Mouse (Mus musculus) cerebellum, adult 2 months (tissue): ENCODE results near the gene Pappa.

Source experiments
- CTCF ChIP-seq: fragments of 200-500 bp; IDR thresholded peaks from 2 replicates; pipeline ENCODE4 v1.5.1; 2011; ENCODE audit warnings: low read depth, mild to moderate bottlenecking, control low read depth, low read length, moderate library complexity, borderline replicate concordance; ENCODE audit not compliant: insufficient read depth
- POLR2A ChIP-seq: fragments of 200-500 bp; IDR thresholded peaks from 2 replicates; pipeline ENCODE4 v1.6.1; 2011; ENCODE audit warnings: low read length, control low read depth, borderline replicate concordance; ENCODE audit not compliant: insufficient read depth

DNA sequence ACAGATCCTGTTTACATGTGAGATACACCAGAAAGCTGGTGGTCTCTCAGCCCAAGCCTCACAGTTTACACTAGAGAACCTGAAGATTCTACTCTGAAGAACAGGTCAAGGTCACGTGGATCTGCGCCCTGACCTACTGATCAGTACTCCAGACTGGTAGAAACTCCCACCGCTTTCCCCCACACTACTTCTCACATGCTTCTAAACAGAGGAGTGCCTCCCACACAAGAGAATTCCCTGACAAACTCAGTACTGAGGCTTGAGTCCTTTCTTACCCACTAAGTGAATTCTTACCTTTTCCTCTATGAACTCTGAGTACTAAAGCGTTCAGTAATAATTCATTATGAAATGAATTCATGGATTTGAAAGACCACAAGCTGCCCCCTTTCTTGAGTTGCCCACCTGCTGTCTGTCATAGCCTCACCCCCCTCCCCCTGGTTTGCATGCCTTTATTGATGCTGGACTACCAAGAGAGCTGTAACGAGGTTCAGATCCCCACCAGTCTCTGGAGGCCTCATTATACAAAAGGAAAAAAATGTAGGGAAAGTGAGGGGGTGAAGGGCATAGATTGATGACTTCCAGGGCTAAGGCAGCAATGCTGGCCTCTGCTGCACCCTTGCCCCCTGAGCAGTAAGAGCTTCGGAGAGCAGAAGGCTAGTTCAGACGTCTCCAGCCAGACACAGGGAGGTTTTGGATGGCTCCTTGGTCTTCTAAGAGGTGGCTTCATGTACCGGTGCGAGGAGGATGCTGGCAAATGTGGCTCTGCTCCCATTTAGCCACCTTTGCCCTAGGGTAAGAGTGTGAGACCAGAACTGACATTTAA is 204.7 kb downstream of the Pappa start:
- no peak for TF ChIP-seq CTCF
- no peak for TF ChIP-seq POLR2A
